Mouse (Mus musculus): ENCODE measurements at regions not wholly inside any gene's neighbourhood (a gene's known extent, or its start where the extent isn't known, plus 50 kb on each side); places are given as distances from the start of the nearest gene placed in this dataset.

GRCm38 (mm10) chr4:137100756-137101155, 52.2 kb upstream of the Zbtb40 start:
- CTCF ChIA-PET, result no interaction called here

All from spleen, embryonic (tissue).